Mouse (Mus musculus) liver, embryonic 14.5 days (tissue): ENCODE measurements around the gene Stat5b. TPM values are rescaled to one million over a fixed set of nuclear protein-coding genes. Genes with fewer than 3 reads are reported as not detected.
"Not testable (repeated sequence)": the region's sequence is repeated elsewhere in the genome, so short reads cannot be mapped to it uniquely, and the experiment has no call there.

ENCODE experiments used
- ATAC-seq: fragments of 200-750 bp; cut with Nextera tagmentation; 2 replicates; pipeline ENCODE4 v1.8.0; 2017; ENCODE audit warnings: moderate number of reproducible peaks, mild to moderate bottlenecking, moderate library complexity; ENCODE audit not compliant: insufficient read depth
- DNase-seq, 3 experiments: peaks; one replicate each; pipeline ENCODE4 v3.0.0-alpha.2; 2012 to 2013; ENCODE audit warnings: low read depth in 3 of 3, low spot score in 3 of 3
- H3K27ac ChIP-seq: fragments of 300-500 bp; sonication (generic); 2 replicates; pipeline ENCODE4 v1.5.1; 2014; ENCODE audit warnings: moderate library complexity, mild to moderate bottlenecking, control low read depth, inconsistent platforms
- H3K27me3 ChIP-seq: fragments of 300-500 bp; sonication (generic); 2 replicates; pipeline ENCODE4 v1.6.1; 2014; ENCODE audit warnings: mild to moderate bottlenecking, low read length, moderate library complexity; ENCODE audit not compliant: control insufficient read depth, insufficient read depth
- H3K36me3 ChIP-seq: fragments of 300-500 bp; sonication (generic); replicated peaks from 2 replicates; pipeline ENCODE4 v1.6.1; 2014; ENCODE audit warnings: low read depth; ENCODE audit not compliant: control insufficient read depth, insufficient read depth
- H3K4me1 ChIP-seq, 2 experiments: fragments of 200-500 bp in 1 of 2; fragments of 300-500 bp in 1 of 2; sonication (generic) in 1 of 2; replicated peaks; 2 replicates each; pipeline ENCODE4 v1.6.1; 2012 to 2014; ENCODE audit warnings: antibody characterized with exemption in 1 of 2, inconsistent platforms in 1 of 2, low read length in 1 of 2; ENCODE audit not compliant: control insufficient read depth in 2 of 2, insufficient read depth in 2 of 2
- H3K4me2 ChIP-seq: fragments of 300-500 bp; sonication (generic); 2 replicates; pipeline ENCODE4 v1.6.1; 2014; ENCODE audit warnings: low read depth, mild to moderate bottlenecking, control low read depth, moderate library complexity
- H3K4me3 ChIP-seq, 2 experiments: fragments of 200-500 bp in 1 of 2; fragments of 300-500 bp in 1 of 2; sonication (generic) in 1 of 2; 2 replicates each; pipeline ENCODE4 v1.5.1; 2012 to 2014; ENCODE audit warnings: low read depth in 2 of 2, low read length in 2 of 2, mild to moderate bottlenecking in 2 of 2, control low read depth in 1 of 2, inconsistent platforms in 1 of 2, moderate library complexity in 1 of 2; ENCODE audit not compliant: insufficient read depth in 1 of 2
- H3K9ac ChIP-seq: fragments of 300-500 bp; sonication (generic); replicated peaks from 2 replicates; pipeline ENCODE4 v1.6.1; 2014; ENCODE audit warnings: mild to moderate bottlenecking, control low read depth, moderate library complexity
- H3K9me3 ChIP-seq: fragments of 300-500 bp; sonication (generic); 2 replicates; pipeline ENCODE4 v1.6.1; 2016; ENCODE audit warnings: low read length, mixed read lengths; ENCODE audit not compliant: control insufficient read depth
- CTCF ChIP-seq: IDR thresholded peaks from 2 replicates; pipeline ENCODE4 v1.5.1; 2016; ENCODE audit warnings: antibody characterized with exemption, low read depth, control low read depth
- EP300 ChIP-seq: IDR thresholded peaks from 2 replicates; pipeline ENCODE4 v1.6.1; 2016; ENCODE audit warnings: antibody characterized with exemption, low read depth
- WGBS: fragments of 180-500 bp; shearing (Covaris S2); extraction: QIAGEN DNeasy Blood & Tissue Kit; methylation state at CpG from one replicate; pipeline ENCODE4 v1.1.7; 2014; ENCODE audit not compliant: insufficient replicate concordance; 5-methylcytosine and 5-hydroxymethylcytosine counted together
- polyA plus RNA-seq, 2 experiments: library from polyadenylated mRNA; depleted of rRNA in 1 of 2; stranded (reverse) in 1 of 2; unstranded in 1 of 2; fragments of >200 nt; fragmentation: Nextera tagmentation in 1 of 2; extraction: Ambion mirVana in 1 of 2; gene quantifications; 2 replicates each; pipeline versions ENCODE4 v1.2.1 to v1.2.3; 2012 to 2014

Stat5b gene
- polyA plus RNA-seq, 2 experiments = 12.4 to 16.4 TPM

DNA sequence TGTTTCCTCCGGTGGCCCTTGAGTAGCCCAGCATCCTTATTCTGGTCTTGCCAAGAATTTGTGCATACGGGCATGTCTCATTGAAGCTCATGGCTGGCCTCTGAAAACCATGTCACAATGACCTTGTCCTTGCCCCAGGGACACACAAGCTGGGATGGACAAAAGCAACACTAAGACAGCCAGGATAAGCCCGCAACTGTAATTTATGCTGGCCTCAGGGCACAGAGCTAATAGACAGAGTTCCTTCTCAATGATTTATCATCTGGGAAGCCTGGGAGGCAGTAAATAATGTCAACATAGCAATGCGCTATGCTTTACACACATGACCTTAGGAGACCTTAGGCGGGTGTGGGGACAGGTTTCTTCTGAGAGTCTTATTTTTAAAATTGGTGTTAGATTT, 51.1 kb downstream of the Stat5b start:
- 81% methylated on average over 5 of the region's 5 CpGs for WGBS
- H3K36me3 ChIP-seq = peaks cover 26% of the 10 kb centered on the region
- H3K4me3 ChIP-seq = no peak overlapping the region
- no peaks in the 10 kb centered on the region for H3K4me1 ChIP-seq
- H3K9me3 ChIP-seq = no peaks in the 10 kb centered on the region
- H3K4me2 ChIP-seq = no peak overlapping the region
- no peak for DNase-seq
- no peak overlapping the region for H3K27ac ChIP-seq
- no peak for TF ChIP-seq EP300
- TF ChIP-seq CTCF = no peak
- H3K9ac ChIP-seq = no peak overlapping the region
- no peak for ATAC-seq
- H3K27me3 ChIP-seq = no peaks in the 10 kb centered on the region

- Histone ChIP-seq H3K9me3 (no peaks in the 10 kb centered on the region), H3K4me2 (no peak overlapping the region), H3K27me3 (no peaks in the 10 kb centered on the region), H3K27ac (no peak overlapping the region), H3K36me3 (peaks cover 8% of the 10 kb centered on the region), H3K4me3 (no peak overlapping the region), H3K4me1 (no peaks in the 10 kb centered on the region), H3K9ac (no peak overlapping the region)
- DNase-seq (no peak), ATAC-seq (no peak)
- WGBS = 84% methylated on average over 8 of the region's 8 CpGs
- TF ChIP-seq CTCF (no peak), EP300 (no peak)
Observed at GRCm38 (mm10) chr11:100796585-100796984, 53.9 kb downstream of the Stat5b start.

GRCm38 (mm10) chr11:100795386-100795785, 55.1 kb downstream of the Stat5b start:
- WGBS = 86% methylated on average over 2 of the region's 2 CpGs
- Histone ChIP-seq H3K9me3 (no peaks in the 10 kb centered on the region), H3K27ac (no peak overlapping the region), H3K4me2 (no peak overlapping the region), H3K27me3 (no peaks in the 10 kb centered on the region), H3K4me1 (no peaks in the 10 kb centered on the region), H3K9ac (no peak overlapping the region), H3K4me3 (no peak overlapping the region), H3K36me3 (peaks cover 4% of the 10 kb centered on the region)
- DNase-seq = no peak
- no peak for ATAC-seq
- TF ChIP-seq EP300 = no peak

- Histone ChIP-seq H3K27me3 (no peaks in the 10 kb centered on the region), H3K27ac (no peak overlapping the region), H3K36me3 (peaks cover 22% of the 10 kb centered on the region), H3K9ac (no peak overlapping the region), H3K4me3 (no peak overlapping the region), H3K9me3 (no peaks in the 10 kb centered on the region), H3K4me2 (no peak overlapping the region), H3K4me1 (no peaks in the 10 kb centered on the region)
- DNase-seq = no peak
- TF ChIP-seq CTCF (no peak), EP300 (no peak)
- 72% methylated on average over 2 of the region's 2 CpGs for WGBS
- ATAC-seq = no peak
Observed at GRCm38 (mm10) chr11:100791457-100792049, 59.0 kb downstream of the Stat5b start.

- not testable (repeated sequence) for ATAC-seq, H3K4me1 ChIP-seq, H3K27ac ChIP-seq, H3K27me3 ChIP-seq, H3K4me2 ChIP-seq, H3K9me3 ChIP-seq, H3K9ac ChIP-seq, H3K4me3 ChIP-seq, DNase-seq
- WGBS = 84% methylated on average over 9 of the region's 9 CpGs
- H3K36me3 ChIP-seq = peaks cover 25% of the 10 kb centered on the region
Observed at GRCm38 (mm10) chr11:100790644-100791043, 59.9 kb downstream of the Stat5b start.
